Mouse (Mus musculus) hindbrain, embryonic 13.5 days (tissue): ENCODE measurements around the gene C2cd2l. TPM values are rescaled to one million over a fixed set of nuclear protein-coding genes. Genes with fewer than 3 reads are reported as not detected.
"Not testable (repeated sequence)": the region's sequence is repeated elsewhere in the genome, so short reads cannot be mapped to it uniquely, and the experiment has no call there.

Experiments
- ATAC-seq: fragments of 200-750 bp; cut with Nextera tagmentation; 2 replicates; pipeline ENCODE4 v1.8.0; 2017; ENCODE audit warnings: moderate TSS enrichment; ENCODE audit not compliant: low FRiP score
- H3K27ac ChIP-seq: fragments of 300-500 bp; sonication (generic); 2 replicates; pipeline ENCODE4 v1.5.1; 2015; ENCODE audit warnings: inconsistent platforms, mild to moderate bottlenecking, moderate library complexity
- H3K27me3 ChIP-seq: fragments of 300-500 bp; sonication (generic); 2 replicates; pipeline ENCODE4 v1.6.1; 2015; ENCODE audit warnings: mild to moderate bottlenecking, inconsistent platforms
- H3K36me3 ChIP-seq: fragments of 300-500 bp; sonication (generic); 2 replicates; pipeline ENCODE4 v1.6.1; 2015; ENCODE audit warnings: mild to moderate bottlenecking, inconsistent platforms
- H3K4me1 ChIP-seq: fragments of 300-500 bp; sonication (generic); replicated peaks from 2 replicates; pipeline ENCODE4 v1.6.1; 2015; ENCODE audit warnings: inconsistent platforms
- H3K4me2 ChIP-seq: fragments of 300-500 bp; sonication (generic); 2 replicates; pipeline ENCODE4 v1.6.1; 2015; ENCODE audit warnings: inconsistent platforms, mild to moderate bottlenecking, moderate library complexity
- H3K4me3 ChIP-seq: fragments of 300-500 bp; sonication (generic); 2 replicates; pipeline ENCODE4 v1.5.1; 2015; ENCODE audit warnings: mild to moderate bottlenecking, inconsistent platforms
- H3K9ac ChIP-seq: fragments of 300-500 bp; sonication (generic); 2 replicates; pipeline ENCODE4 v1.6.1; 2015; ENCODE audit warnings: mild to moderate bottlenecking, inconsistent platforms
- H3K9me3 ChIP-seq: fragments of 300-500 bp; sonication (generic); 2 replicates; pipeline ENCODE4 v1.6.1; 2016; ENCODE audit warnings: inconsistent platforms
- WGBS: fragments of 180-500 bp; shearing (Covaris S2); methylation state at CpG from one replicate; pipeline ENCODE4 v1.1.7; 2015; 5-methylcytosine and 5-hydroxymethylcytosine counted together
- polyA plus RNA-seq: library from polyadenylated mRNA; unstranded; fragments of >200 nt; fragmentation: Nextera tagmentation; extraction: Ambion mirVana; gene quantifications from 2 replicates; pipeline ENCODE4 v1.2.1, GENCODE M21; 2015

Gene C2cd2l
- polyA plus RNA-seq, 1 experiment from 2014 or later: 21.6 TPM

GRCm38 (mm10) chr9:44309756-44310155 lies 10.3 kb downstream of the C2cd2l start:
- Histone ChIP-seq H3K9ac (no peak overlapping the region), H3K27me3 (no peaks in the 10 kb centered on the region), H3K9me3 (no peaks in the 10 kb centered on the region), H3K36me3 (peaks cover 38% of the 10 kb centered on the region), H3K4me3 (no peak overlapping the region), H3K4me2 (no peak overlapping the region), H3K27ac (no peak overlapping the region), H3K4me1 (peaks cover 22% of the 10 kb centered on the region)
- WGBS: 70% methylated on average over 3 of the region's 3 CpGs
- ATAC-seq: no peak

DNA sequence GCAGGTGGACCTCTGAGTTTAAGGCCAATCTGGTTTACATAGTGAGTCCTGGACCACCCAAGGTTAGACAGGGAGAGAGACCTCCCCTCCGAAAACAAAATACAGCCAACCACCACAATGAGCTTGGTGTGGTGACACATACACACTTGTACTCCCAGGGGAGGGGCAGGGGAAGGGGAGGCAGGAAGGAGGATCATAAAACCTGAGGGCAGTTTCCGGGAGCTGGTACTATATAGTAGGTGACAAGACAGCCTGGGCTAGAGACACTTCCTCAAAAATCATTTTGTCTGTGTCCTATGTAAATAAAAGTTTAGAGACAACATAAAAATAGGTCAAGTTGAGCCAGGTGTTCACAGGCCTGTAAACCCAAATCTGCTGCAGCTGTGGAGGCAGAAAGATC lies 12.8 kb downstream of the C2cd2l start:
- no peak overlapping the region for H3K4me2 ChIP-seq
- peaks cover 31% of the 10 kb centered on the region for H3K4me1 ChIP-seq
- peaks cover 17% of the 10 kb centered on the region for H3K36me3 ChIP-seq
- ATAC-seq: no peak
- H3K27me3 ChIP-seq: no peaks in the 10 kb centered on the region
- H3K27ac ChIP-seq: no peak overlapping the region
- H3K9me3 ChIP-seq: no peaks in the 10 kb centered on the region
- no peak overlapping the region for H3K9ac ChIP-seq
- H3K4me3 ChIP-seq: no peak overlapping the region
- 94% methylated on average over 2 of the region's 2 CpGs for WGBS

DNA sequence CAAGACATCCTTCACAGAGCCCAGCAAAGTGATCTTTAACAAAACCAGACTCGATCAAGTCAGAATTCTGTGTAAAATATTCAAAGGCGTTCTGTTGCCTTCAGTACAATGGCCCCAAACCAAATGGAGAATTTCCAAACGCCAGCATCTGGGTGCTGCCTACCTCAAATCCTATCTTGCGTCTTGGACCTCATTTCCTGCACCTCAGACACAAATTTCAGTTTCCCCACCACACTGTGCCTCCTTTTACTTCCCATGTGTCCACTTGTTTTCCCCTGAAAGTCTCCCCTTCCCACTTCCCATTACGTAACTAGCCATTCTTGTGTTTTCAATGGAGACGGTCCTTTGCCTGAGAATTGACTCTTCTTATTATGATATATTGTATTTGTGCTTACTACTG lies 13.6 kb downstream of the C2cd2l start:
- 90% methylated on average over 6 of the region's 6 CpGs for WGBS
- no peak for ATAC-seq
- H3K9ac ChIP-seq: no peak overlapping the region
- no peak overlapping the region for H3K27ac ChIP-seq
- no peak overlapping the region for H3K4me2 ChIP-seq
- H3K4me3 ChIP-seq: no peak overlapping the region
- peaks cover 20% of the 10 kb centered on the region for H3K36me3 ChIP-seq
- H3K27me3 ChIP-seq: no peaks in the 10 kb centered on the region
- H3K9me3 ChIP-seq: no peaks in the 10 kb centered on the region
- peaks cover 28% of the 10 kb centered on the region for H3K4me1 ChIP-seq

- WGBS: under 1% methylated on average over 54 of the region's 54 CpGs
- Histone ChIP-seq H3K27ac (peak within 1 kb of the TSS; percentile 88), H3K36me3 (peaks cover 20% of the 10 kb centered on the region), H3K9ac (peak within 1 kb of the TSS; percentile 98), H3K4me2 (peak within 1 kb of the TSS; percentile 81), H3K27me3 (no peaks in the 10 kb centered on the region), H3K9me3 (no peaks in the 10 kb centered on the region), H3K4me3 (peak within 1 kb of the TSS; percentile 98), H3K4me1 (peaks cover 21% of the 10 kb centered on the region)
- ATAC-seq: peak; percentile 99
These were observed 14.5 kb downstream of the C2cd2l start, which contains the start of gene Hinfp for GRCm38 (mm10) chr9:44305466-44306079. Gene Hinfp (minus strand): TSS chr9:44305671.

DNA sequence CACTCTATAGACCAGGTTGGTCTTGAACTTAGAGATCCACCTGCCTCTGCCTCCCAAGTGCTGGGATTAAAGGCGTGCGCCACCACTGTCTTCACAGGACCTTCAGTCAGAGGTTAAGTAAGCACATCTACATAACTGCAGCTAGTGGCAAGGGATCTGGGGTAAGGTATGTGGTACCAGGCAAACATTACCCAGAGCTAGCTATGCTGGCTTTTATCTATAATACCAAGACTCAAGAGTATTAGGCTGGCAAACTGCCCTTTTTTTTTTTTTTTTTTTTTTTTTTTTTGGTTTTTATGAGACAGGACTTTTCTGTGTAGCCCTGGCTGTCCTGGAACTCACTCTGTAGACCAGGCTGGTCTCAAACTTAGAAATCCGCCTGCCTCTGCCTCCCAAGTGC lies 20.1 kb downstream of the C2cd2l start:
- Histone ChIP-seq H3K4me1 (peaks cover 20% of the 10 kb centered on the region), H3K36me3 (peaks cover 72% of the 10 kb centered on the region)
- H3K4me2 ChIP-seq, H3K27ac ChIP-seq, ATAC-seq, H3K9me3 ChIP-seq, H3K27me3 ChIP-seq, H3K4me3 ChIP-seq, H3K9ac ChIP-seq: not testable (repeated sequence)
- WGBS: over 99% methylated on average over 3 of the region's 3 CpGs

DNA sequence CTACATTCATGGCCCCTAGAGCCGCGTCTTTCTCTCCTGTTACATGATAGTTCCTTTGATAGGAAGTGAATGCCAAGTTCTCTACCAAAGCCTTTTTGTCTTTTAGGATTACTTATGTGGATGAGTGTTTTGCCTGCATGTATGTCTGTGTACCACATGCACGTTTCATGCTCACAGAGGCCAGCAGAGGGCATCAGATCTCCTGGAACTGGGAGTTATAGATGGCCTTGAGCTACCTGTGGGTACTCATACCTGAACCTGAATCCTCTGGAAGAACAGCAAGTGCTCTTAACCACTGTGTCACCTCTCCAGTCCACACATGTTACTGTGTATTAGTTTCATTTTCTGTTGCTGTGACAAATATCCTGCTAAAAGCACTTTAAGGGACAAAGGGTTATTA lies 27.6 kb downstream of the C2cd2l start:
- H3K9ac ChIP-seq: no peak overlapping the region
- H3K4me2 ChIP-seq: no peak overlapping the region
- H3K27ac ChIP-seq: no peak overlapping the region
- peaks cover 13% of the 10 kb centered on the region for H3K4me1 ChIP-seq
- H3K27me3 ChIP-seq: 0 out of 2 replicates have a peak, but pooled peaks cover 3% of the 10 kb centered on the region
- no peak overlapping the region for H3K4me3 ChIP-seq
- ATAC-seq: no peak
- no peaks in the 10 kb centered on the region for H3K9me3 ChIP-seq
- H3K36me3 ChIP-seq: peaks cover 71% of the 10 kb centered on the region
- WGBS: 72% methylated on average over 3 of the region's 3 CpGs

DNA sequence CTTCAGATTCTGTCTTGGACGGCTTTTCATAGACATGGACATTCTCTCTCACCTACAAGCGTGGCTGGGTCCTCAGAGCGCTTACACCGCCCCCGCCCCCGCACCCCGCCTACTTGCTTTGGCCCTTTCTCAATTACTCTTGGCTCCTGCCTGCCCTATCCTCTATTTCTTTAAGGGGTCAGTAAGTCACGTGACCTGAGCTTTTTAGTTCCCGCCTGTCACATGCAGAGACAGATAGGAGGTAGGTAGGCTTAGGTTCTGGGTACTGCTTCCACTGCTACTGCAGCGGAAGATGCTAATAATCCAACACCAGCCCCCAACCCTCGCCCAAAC lies 31.2 kb downstream of the C2cd2l start:
- H3K27me3 ChIP-seq: 0 out of 2 replicates have a peak, but pooled peaks cover 3% of the 10 kb centered on the region
- H3K27ac ChIP-seq: peak overlapping the region; percentile 89
- peak overlapping the region; percentile 87 for H3K4me3 ChIP-seq
- H3K4me1 ChIP-seq: peaks cover 33% of the 10 kb centered on the region
- peaks cover 45% of the 10 kb centered on the region for H3K36me3 ChIP-seq
- H3K4me2 ChIP-seq: peak overlapping the region; percentile 95
- peak; percentile 12; the same call in 1 of the 2 replicates for ATAC-seq
- H3K9me3 ChIP-seq: no peaks in the 10 kb centered on the region
- 6% methylated on average over 11 of the region's 11 CpGs for WGBS
- H3K9ac ChIP-seq: peak overlapping the region; percentile 96

GRCm38 (mm10) chr9:44288076-44288958 lies 31.8 kb downstream of the C2cd2l start, which contains the start of gene Abcg4:
Gene Abcg4 (minus strand): TSS chr9:44288615.
- peak within 1 kb of the TSS; percentile 87 for H3K4me3 ChIP-seq
- 2% methylated on average over 38 of the region's 38 CpGs for WGBS
- peak within 1 kb of the TSS; percentile 89 for H3K27ac ChIP-seq
- H3K4me1 ChIP-seq: peaks cover 33% of the 10 kb centered on the region
- peak within 1 kb of the TSS; percentile 96 for H3K9ac ChIP-seq
- no peaks in the 10 kb centered on the region for H3K9me3 ChIP-seq
- H3K36me3 ChIP-seq: peaks cover 43% of the 10 kb centered on the region
- H3K4me2 ChIP-seq: peak within 1 kb of the TSS; percentile 95
- peak; percentile 70 for ATAC-seq
- H3K27me3 ChIP-seq: 0 out of 2 replicates have a peak, but pooled peaks cover 3% of the 10 kb centered on the region

DNA sequence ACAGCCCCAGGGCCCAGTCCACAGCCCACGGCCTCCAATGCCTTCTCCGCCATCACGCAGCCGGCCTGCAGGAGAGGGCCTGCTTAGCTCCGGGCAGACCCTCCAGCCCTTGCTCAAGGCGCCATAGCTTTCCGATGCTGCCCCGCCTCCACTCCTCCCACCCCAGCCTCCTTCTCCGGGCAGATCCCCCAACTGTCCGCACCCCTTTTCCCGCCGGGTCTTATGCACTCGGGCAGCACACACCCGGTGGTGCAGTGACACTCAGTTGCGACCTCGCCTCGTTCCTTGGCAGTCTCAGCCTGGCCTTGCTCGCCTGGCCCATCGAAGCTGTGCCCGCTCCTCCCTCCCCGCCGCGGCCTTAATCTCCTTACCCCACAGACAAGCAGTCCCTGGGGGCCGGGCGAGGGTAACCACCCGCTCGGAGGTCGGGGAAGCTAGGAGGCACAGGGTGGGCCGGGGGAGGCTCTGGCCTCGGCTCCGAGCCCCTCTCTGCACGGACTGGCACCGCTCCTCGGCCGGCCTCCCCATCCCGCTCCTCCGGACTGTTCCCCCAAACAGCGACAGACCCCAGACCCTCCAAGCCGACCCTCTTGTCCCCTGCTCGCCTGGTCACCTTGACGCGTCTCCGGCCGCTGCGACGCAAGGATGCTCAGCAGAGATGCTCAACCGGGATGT lies 32.5 kb downstream of the C2cd2l start:
- H3K4me2 ChIP-seq: peak overlapping the region; percentile 95
- H3K27me3 ChIP-seq: 0 out of 2 replicates have a peak, but pooled peaks cover 3% of the 10 kb centered on the region
- H3K4me3 ChIP-seq: peak overlapping the region; percentile 87
- peaks cover 36% of the 10 kb centered on the region for H3K36me3 ChIP-seq
- peak overlapping the region; percentile 89 for H3K27ac ChIP-seq
- ATAC-seq: peak; percentile 53
- H3K9ac ChIP-seq: peak overlapping the region; percentile 96
- H3K9me3 ChIP-seq: no peaks in the 10 kb centered on the region
- WGBS: under 1% methylated on average over 47 of the region's 47 CpGs
- peaks cover 33% of the 10 kb centered on the region for H3K4me1 ChIP-seq

- peak; percentile 38; the same call in 1 of the 2 replicates for ATAC-seq
- peaks cover 30% of the 10 kb centered on the region for H3K36me3 ChIP-seq
- 8% methylated on average over 11 of the region's 11 CpGs for WGBS
These were observed 33.1 kb downstream of the C2cd2l start for GRCm38 (mm10) chr9:44287003-44287400.

GRCm38 (mm10) chr9:44286256-44286850 lies 33.7 kb downstream of the C2cd2l start:
- H3K4me2 ChIP-seq: peak overlapping the region; percentile 95
- ATAC-seq: no peak
- H3K27ac ChIP-seq: no peak overlapping the region
- WGBS: 9% methylated on average over 6 of the region's 6 CpGs
- H3K36me3 ChIP-seq: peaks cover 30% of the 10 kb centered on the region
- H3K4me1 ChIP-seq: peaks cover 33% of the 10 kb centered on the region
- peak overlapping the region; percentile 87 for H3K4me3 ChIP-seq
- H3K9ac ChIP-seq: peak overlapping the region; percentile 96
- H3K9me3 ChIP-seq: no peaks in the 10 kb centered on the region
- H3K27me3 ChIP-seq: 0 out of 2 replicates have a peak, but pooled peaks cover 3% of the 10 kb centered on the region

More at GRCm38 (mm10) chr9:44287003-44287400, 33.1 kb downstream of the C2cd2l start:
- Histone ChIP-seq H3K4me3 (peak overlapping the region; percentile 87), H3K9ac (peak overlapping the region; percentile 96), H3K4me1 (peaks cover 33% of the 10 kb centered on the region), H3K9me3 (no peaks in the 10 kb centered on the region), H3K4me2 (peak overlapping the region; percentile 95), H3K27me3 (0 out of 2 replicates have a peak, but pooled peaks cover 3% of the 10 kb centered on the region), H3K27ac (peak overlapping the region; percentile 89)
